Mouse (Mus musculus) layer of hippocampus, postnatal 10 days (tissue): Measurements from ENCODE around the gene Asah2. TPM values are rescaled to one million over a fixed set of nuclear protein-coding genes. Genes with fewer than 3 reads are reported as not detected.
"Not testable (repeated sequence)": the region's sequence is repeated elsewhere in the genome, so short reads cannot be mapped to it uniquely, and the experiment has no call there.

ENCODE experiments used
- DNase-seq, 2 experiments: peaks; one replicate each; pipeline ENCODE4 v3.0.0; 2021; ENCODE audit warnings: low spot score in 2 of 2
- total RNA-seq, 2 experiments: library from RNA; stranded (reverse); gene quantifications; 2 replicates each; pipeline ENCODE4 v1.2.3; 2021

Asah2 gene
- total RNA-seq, 2 experiments from 2014 or later: 5.5 to 6.2 TPM

DNA sequence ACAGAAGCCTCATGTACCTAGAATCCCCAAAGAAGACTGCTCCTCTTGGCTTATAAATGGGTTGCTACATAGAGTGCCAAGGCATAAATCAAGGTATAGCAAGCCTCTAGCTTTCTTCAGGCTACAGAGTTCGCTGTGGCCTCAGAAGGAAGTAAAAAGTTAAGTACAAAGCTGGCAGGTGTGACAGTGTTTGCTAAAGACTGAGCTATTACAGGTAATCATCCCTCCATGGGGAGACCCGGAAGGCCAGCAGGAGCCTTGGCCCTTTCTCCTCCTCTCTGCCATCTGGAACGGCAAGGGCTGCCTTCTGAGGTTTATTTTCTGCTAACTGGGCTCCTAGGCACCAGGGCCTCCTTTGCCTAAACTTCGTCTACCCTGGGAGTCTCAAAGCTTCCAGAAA, 3.8 kb downstream of the Asah2 start:
- no peak for DNase-seq

DNA sequence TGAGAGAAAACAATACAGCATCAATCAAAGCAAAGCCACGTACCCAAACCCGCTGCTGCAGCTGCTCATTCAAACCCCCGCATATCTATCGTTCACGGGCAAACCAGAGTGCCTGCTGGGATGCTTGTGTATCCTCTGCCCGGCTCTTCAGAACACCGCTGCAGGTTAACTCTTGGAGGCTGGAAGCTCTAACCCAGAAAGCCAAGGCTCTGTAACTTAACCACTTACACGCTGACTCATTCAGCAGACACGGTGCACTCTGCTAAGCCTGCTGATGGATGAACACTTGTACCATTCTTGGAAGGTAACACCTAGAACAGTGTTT, 5.1 kb downstream of the Asah2 start:
- peak; percentile 26 to 35 for DNase-seq

DNA sequence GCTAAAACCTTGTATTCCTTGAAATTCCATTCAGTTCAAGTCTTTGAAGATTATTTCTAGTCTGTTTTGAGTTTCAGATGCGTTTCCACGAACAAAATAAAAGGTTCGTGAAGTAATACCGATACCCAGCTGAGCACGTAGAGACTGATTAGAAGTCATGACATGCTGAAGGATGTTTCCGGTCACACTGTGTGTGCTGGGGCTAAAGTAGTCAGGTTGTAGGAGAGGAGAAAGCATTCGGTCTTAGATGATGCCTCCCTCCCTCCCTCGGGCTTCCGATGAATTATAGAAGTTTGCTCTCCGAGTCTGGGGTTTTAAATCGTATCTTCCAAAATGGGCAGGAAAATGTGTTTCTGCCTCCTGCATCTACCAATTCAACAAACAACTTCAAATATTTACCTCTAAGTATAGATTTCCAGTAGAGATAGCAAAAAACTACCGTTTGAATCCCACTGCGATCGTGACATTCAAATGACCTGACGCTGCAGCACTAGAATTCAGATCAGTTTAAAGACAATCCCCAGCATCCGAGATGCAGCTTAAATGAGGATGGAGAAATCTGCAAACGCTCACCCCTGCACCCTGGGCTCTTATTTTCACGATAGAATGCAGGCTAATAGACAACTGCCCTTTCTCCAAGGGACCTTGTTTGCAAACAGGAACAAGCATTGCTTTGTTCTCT, 5.6 kb downstream of the Asah2 start:
- no peak for DNase-seq

DNA sequence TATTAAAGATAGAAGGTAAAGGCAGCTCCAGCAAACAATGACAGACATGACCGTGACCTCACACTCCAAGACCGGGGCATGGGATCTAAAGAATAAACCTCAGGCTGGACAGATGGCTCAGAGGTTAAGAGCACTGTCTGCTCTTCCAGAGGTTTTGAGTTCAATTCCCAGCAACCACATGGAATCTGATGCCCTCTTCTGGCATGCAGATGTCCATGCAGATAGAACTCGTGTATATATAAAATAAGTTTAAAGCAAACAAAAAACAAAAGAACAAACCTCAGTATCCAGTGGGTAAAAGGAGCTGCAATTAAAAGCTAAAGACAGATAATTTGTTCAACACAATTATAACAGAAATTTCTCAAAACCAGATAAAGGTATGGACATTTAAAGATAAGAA, 9.4 kb downstream of the Asah2 start:
- no peak for DNase-seq

DNA sequence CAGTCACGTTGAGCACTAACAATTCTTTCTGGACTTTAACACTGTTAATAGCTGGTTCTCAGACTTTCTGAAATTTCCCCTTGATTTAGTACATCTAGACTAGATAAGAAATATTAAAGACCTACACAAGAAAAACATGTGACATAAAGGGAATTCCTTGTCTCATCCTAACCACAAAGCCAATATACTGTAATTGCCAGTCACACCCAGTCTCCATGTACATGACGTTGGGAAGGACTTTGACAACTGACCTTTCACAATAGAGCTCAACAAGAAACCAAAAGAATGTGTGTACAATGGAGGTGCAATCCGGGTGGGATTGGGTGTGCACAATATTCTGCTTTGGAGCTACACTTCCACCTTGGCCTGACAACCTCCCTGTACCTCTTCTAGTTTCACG, 15.7 kb downstream of the Asah2 start:
- DNase-seq: no peak

DNA sequence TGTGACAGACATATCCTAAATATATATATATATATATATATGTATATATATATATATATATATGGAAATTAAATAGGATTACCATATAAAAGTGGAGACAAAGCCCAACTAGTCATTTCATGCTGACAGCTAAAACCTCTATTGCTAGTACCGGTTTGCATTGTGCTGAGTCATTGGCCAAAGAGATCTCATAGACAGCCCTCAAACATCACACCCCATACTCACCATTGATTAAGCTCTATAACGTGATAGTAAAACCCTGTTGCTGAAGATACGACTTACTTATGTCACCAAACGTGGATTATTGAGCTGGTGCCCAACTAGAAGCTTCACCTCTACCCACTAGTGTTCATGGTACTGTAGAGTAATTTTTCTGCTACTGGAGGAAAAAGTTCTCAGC, 17.2 kb downstream of the Asah2 start:
- DNase-seq: no peak

DNA sequence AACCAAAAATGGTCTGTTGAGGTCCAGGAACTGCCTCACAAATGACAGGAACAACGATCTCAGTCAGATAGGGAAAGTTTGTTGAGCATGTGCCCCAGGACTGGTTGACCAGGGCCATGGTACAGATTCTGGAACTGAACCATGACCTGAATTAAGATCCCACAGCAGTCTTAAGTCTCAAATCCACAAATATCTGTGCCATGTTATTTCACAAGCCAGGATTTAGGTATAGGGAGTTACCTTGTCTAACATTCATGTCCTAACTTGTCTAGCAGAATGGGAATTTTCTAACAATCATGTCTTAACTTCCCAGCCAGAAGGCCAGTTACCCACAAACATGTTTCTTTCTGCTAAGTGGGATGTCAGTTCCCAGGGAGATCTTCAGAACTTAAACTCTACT, 19.4 kb downstream of the Asah2 start:
- DNase-seq: no peak

DNA sequence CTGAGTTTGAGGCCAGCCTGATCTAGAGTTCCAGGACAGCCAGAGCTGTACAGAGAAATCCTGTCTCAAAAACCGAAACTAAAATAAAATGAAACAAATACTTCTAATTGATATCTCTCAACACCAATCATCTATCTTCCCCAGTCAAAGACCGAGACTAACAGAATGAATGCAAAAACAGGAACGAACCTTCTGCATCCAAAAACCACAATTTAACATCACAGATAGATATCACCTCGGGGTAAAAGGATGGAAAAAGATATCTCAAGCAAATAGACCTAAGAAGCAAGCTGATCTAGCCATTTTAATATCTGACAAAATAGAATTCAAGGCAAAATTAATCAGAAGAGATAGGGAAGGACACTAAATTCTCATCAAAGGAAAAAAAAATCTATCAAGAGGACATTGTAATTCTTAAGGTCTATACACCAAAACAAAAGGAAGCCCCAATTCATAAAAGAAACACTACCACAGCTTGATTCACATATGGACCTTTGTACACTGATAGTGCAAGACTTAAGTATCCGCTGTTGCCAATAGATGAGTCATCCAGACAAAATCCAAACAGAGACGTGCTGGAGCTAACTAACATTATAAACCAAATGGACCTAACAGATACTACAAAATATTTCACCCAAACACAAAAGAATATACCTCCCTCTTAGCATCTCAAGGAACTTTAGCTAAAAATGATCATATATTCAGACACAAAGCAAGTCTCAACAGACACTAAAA, 20.1 kb downstream of the Asah2 start:
- DNase-seq: no peak

DNA sequence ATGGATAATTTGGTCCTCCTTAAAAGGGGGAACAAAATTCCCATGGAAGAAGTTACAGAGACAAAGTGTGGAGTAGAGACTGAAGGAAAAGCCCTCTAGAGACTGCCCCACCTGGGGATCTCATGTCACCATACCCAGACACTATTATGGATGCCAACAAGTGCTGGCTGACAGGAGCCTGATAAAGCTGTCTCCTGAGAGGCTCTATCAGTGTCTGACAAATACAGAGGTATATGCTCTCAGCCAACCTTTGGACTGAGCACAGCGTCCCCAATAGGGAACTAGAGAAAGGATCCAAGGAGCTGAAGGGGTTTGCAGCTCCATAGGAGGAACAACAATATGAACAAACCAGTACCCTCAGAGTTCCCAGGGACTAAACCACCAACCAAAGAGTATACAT, 23.2 kb downstream of the Asah2 start:
- not testable (repeated sequence) for DNase-seq

DNA sequence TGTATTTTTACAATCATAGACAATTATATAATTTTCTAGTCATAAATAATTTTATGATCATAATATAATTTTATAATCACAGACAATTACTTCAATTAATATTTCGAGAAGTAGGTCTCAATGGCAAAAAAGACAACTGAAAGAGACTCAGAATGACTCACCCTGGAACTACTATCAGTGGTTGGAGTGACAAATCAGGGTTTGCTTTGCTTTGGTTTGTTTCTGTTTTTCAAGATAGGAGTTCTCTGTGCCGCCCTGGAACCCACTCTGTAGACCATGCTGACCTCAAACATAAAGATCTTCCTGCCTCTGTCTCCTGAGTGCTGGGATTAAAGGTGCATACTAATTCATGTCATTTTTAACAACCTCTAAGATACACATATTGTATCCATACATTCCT, 37.7 kb downstream of the Asah2 start:
- no peak for DNase-seq

DNA sequence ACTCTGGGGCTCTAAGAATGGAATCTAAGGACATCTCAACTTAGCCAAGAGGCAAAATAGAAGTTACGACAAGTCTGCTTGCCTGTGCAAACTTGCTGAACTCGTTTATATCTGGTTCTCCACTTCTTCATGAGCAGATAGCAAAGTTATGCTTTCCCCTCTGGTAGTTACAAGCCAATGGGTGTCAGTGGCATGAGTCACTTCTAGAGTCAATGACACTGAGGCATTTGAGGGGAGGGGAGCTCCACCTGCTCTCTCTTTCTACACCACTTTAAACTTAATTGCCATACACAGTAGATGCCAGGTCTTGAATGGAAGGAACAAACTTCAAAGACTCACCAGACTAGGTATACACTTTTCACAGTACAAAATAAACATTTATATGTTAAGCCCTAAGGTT, 38.4 kb downstream of the Asah2 start:
- DNase-seq: no peak

DNA sequence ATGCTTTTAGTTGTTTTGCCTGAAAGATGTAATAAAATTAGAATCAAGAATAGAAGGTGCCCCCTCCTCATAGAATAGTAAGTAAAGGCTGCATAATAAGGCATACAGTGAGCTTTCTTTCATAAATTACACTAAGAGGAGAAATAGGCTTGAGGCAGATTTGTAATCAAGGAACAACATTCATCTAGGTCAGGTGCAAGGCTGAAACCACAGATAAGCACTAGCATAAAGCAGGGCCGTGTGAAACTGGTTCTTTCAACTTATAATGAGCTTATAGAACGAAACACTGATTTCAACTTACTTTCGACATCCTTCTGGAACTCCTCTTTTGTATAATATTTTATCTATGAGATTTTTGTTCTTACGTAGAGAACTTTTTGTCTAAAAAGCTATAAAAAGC, 40.3 kb downstream of the Asah2 start:
- DNase-seq: no peak

DNA sequence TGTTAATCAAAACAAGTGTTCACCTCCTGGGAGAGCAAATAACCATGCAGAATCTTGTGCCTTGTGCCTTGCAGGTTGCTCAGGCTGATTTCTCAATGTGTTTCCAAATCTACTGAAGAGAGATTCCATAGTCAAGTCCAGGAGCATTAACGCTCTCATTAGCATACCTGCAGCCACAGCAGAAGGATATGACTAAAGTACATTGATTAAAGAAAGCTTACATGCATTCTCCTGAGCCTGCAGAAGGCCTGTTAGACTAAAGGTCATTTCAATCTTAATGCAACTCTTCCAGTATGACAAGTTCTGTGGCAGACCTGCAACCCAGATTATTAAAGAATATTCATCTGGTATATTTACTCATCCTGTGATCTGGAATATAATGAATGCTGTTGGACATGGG, 46.7 kb downstream of the Asah2 start:
- DNase-seq: no peak

DNA sequence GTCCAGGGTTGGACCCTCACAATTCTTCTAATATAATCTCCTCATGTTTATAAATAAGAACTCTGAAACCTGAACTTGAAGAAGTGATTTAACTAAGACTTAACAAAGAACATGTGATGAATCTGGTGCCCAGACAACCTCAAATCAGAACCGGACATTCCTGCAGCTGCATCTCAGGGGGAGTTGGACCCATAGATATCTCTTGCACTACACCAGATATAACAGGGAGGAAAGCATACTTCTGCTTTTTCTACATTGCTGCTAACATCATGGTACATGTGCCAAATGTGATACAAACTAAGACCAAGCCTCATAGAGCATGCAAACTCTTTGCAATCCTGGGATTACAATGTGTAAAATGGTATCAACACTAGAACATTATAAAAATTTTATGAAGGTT, 51.8 kb downstream of the Asah2 start:
- no peak for DNase-seq

DNA sequence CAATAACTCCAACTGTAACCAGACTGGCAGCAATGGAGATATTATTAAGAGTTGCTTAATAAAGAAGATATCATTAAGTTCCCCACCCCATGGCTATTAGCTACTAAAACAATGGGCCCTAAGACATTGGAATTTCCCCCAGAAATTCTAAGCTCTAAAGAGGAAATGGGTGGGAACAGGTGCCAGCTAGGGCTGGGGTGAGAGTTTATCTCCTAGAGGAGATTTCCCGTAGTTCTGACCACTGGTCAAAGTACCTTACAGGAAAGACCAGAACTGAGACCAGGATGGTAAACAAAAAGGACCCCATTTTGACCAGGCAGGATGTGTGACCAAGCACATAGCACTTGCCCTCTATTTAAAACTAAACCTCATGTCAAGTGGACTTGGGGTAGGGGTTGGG, 52.3 kb downstream of the Asah2 start:
- no peak for DNase-seq

DNA sequence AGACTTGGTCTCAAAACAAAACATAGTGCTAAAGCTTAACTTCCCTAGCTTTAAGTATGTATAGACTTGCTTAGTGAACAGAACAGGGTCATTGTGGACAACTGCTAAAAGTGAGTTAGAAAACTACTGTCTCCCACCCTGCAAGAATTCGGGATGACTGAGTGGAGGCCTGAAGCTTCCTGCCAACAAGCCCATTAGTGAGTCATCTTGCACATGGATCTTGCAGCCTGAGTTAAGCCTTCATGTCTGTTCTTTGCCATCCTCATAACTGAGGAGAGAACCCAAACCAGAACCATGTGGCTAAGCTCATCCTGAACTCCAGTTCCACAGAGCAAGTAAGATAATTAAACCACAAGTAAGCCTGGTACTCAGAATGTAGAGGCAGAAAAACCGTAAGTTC, 56.8 kb downstream of the Asah2 start:
- no peak for DNase-seq

DNA sequence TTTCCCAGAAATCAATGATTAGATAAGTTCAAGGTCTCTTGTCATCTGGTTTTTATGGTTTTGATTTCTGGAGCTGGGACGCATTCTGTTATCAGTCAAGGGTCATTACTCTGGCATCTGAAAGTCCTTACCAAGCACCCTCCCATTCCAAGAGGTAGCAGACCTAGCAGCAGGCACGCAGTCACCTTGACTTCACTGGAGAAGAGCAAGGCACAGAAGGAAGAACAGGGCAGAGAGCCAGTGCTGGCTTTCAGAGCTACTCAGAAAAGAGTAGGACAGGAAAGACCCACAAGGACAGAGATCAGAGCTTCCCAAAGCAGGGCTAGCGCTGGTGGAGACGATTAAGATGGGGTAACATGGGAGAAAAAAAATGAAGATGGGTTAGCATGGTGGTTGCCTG, 75.1 kb downstream of the Asah2 start:
- no peak for DNase-seq

DNA sequence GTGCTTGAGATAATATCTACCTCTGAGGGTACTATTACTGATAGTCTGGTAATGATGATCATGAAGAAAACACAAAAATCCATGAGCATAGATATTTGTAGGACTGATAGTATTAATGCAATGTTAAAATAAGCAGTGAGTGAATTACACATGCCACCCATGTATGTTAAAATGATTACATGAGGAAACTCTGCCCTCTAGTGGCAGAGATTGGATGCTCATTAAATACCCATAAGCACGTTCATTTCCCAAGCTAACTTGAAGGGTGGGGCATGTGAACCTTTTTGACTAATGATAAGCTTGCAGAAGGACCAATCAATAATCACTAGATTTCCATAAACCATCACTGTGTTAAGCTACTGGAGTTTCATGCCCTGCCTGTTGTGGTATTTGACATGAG, 77.6 kb downstream of the Asah2 start:
- peak; percentile 19 to 36 for DNase-seq

DNA sequence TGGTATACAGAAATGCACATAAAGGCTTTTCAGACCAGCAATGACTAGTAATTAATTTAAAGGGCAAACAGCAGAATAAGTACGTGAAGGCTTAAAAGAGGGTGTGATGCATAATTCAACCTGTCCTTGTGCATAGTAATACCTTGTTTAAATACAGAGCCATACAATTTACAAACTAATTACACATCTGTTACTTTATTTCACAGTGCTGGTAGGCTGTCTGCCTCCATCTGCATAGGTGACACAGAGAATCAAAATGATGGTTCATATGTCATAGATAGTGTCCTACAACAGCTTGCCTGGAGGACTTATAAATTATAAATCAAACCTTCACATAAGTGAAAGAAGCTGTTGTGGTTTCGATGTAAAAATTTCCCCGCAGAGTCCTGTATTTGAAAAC, 82.6 kb downstream of the Asah2 start:
- DNase-seq: no peak

DNA sequence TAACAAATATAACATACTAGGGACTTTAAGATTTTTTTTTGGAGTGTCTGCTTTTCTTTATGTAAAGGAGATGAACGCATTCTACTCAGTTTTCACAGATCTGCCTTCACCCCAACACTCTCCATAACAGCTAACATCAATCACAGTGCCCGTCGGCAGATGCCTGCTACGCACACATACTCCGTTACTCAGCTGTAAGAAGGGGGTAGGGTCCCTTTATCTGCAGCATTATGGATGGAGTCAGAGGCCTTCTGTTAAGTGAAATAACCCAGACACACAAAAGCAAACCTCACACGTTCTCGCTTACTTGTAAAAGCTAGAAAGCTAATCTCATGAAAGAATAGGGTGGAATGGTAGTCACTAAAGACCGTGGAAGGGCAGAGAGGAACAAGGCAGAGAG, 88.3 kb downstream of the Asah2 start:
- no peak for DNase-seq

DNA sequence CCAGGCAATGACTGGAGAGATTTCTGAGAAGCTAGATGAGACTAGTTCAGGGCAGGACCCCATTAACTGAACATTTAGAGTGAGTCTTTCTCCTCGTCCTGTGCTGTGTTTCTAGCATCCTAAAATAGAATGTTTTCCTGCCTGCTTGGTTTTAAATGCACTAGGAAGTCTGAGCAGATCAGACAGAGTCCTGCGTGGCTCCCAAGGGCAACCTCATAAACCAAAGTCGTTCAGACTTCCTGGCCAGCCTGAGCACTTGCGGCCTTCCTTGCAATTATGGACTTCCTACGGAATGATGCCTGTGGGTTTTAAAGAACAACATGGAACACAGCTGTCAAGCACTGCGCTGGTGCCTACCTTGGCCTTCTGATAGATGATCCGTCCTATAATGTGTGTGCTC, 89.4 kb downstream of the Asah2 start:
- DNase-seq: no peak

DNA sequence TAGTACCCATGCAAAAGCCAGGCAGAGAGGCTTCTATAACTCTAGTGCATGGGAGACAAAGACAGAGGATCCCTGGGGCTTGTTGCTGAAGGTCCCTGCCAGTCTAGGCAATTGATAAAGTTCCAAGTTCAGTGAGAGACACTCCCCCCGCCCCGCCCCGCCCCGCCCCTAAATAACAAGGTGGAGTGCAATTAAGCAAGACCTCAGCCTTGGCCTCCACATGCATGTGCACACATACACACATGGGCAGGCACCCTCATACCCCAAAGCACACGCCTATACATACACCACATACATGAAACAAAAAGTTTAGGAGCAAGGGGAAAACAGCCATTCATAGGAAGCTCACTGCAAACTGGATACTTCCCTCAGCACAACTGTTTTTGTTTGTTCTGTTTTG, 90.0 kb downstream of the Asah2 start:
- no peak for DNase-seq

DNA sequence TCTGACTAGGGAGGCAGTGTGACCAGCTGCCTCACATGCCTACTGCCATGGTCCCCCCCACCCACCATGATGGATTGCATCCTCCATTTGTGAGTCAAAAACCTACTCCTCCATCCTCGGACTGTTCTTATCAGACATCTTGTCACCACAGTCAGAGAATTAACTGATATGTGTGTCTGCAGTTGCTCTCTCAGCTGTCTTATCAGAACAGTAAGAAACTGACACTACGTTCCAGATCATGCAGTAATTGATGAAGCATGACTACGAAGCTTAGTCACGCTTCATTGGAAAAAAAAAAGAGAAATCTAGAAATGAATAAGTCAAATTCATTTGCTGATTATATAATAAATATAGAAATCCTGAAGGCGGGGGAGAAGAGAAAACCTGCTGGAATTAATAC, 105.4 kb downstream of the Asah2 start:
- no peak for DNase-seq
